19 mouse cellular contexts compared by ENCODE assay signal in the genomic region with DNA sequence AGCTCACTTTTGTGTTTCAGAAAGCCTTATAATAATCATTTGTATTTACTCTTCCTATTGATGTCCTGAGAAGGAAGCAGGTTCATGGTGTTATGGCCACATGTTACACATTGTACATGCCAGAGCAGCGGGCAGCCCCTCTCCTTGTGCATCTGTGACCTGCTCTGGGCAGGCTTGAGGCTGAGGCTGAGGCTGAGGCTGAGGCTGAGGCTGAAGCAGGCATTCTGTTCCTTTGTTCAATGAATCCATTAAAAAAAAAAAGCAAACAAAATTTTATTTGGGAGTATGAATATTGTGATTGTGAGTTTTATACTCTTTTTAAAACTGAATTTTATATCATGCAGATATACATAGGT. TPM values are rescaled to one million over a fixed set of nuclear protein-coding genes. Genes with fewer than 3 reads are reported as not detected.
"Had no signal": no experiment of that assay in that cellular context is flagged by ENCODE, and none has a peak within 500 bp of the region (broad histone marks: within the 10 kb centered on the region; RNA-seq: fewer than 3 reads in every experiment).

No protein-coding gene starts in this region.

- H3K9ac ChIP-seq: kidney, embryonic 15.5 days; limb, embryonic 12.5 days; liver, embryonic 13.5 days; liver, postnatal 0 days; lung, embryonic 15.5 days had no signal

- H3K4me1 ChIP-seq: kidney, embryonic 15.5 days; lung, embryonic 15.5 days; megakaryocyte, embryonic 14.5 days had no signal

- H3K27ac ChIP-seq: kidney, embryonic 15.5 days; limb, embryonic 12.5 days; liver, embryonic 13.5 days; lung, embryonic 15.5 days; macrophage had no signal

- ATAC-seq: liver, postnatal 0 days had no signal

- H3K9me3 ChIP-seq: kidney, embryonic 15.5 days; limb, embryonic 12.5 days; liver, embryonic 13.5 days; lung, embryonic 15.5 days; megakaryocyte, embryonic 14.5 days had no signal

- DNase-seq: kidney, adult 2 months; kidney, postnatal 14 days; layer of hippocampus, postnatal 36 days; liver; liver, embryonic 13.5 days; liver, postnatal 0 days; lung, postnatal 14 days; spleen, adult 18-20 months; thymus, adult 18-20 months; thymus, postnatal 14 days had no signal

- H3K27me3 ChIP-seq: kidney, embryonic 15.5 days; limb, embryonic 12.5 days; liver, embryonic 13.5 days; lung, embryonic 15.5 days; megakaryocyte, embryonic 14.5 days had no signal

- H3K36me3 ChIP-seq: lung, embryonic 15.5 days had no signal

- H3K4me2 ChIP-seq: kidney, embryonic 15.5 days; limb, embryonic 12.5 days; liver, embryonic 13.5 days; lung, embryonic 15.5 days; midbrain, embryonic 11.5 days had no signal

- H3K4me3 ChIP-seq: kidney, embryonic 15.5 days; limb, embryonic 12.5 days; liver, embryonic 13.5 days; lung, embryonic 15.5 days; megakaryocyte, embryonic 14.5 days had no signal

RNA-seq across cellular contexts. Expression of a gene that starts 25.4 kb away (rescaled TPM):
- polyA plus RNA-seq: liver, postnatal 0 days had no signal

RNA-seq across cellular contexts. Expression of a gene that starts 45.7 kb away (rescaled TPM):
- total RNA-seq: left cerebral cortex, postnatal 36 days had no signal
- polyA plus RNA-seq: kidney, adult 2 months; kidney, embryonic 15.5 days; limb, embryonic 12.5 days; liver, embryonic 13.5 days; liver, postnatal 0 days; macrophage; midbrain, embryonic 11.5 days; stomach, embryonic 14.5 days had no signal

RNA-seq across cellular contexts. Expression of a gene that starts 54.0 kb away (rescaled TPM):
- total RNA-seq: layer of hippocampus, postnatal 36 days; midbrain, postnatal 0 days had no signal
- polyA plus RNA-seq: macrophage had no signal
